Mouse (Mus musculus) lung, postnatal 0 days (tissue): Measurements from ENCODE around the gene Asic3. TPM values are rescaled to one million over a fixed set of nuclear protein-coding genes. Genes with fewer than 3 reads are reported as not detected.

Experiments
- ATAC-seq: fragments of 200-750 bp; cut with Nextera tagmentation; 2 replicates; pipeline ENCODE4 v1.8.0; 2017; ENCODE audit warnings: moderate library complexity
- DNase-seq: peaks from one replicate; pipeline ENCODE4 v3.0.0-alpha.2; 2016; ENCODE audit warnings: low spot score
- H3K27ac ChIP-seq: fragments of 300-500 bp; sonication (generic); 2 replicates; pipeline ENCODE4 v1.5.1; 2014; ENCODE audit warnings: antibody characterized with exemption, mild to moderate bottlenecking, low read length, mixed read lengths
- H3K27me3 ChIP-seq: fragments of 300-500 bp; sonication (generic); replicated peaks from 2 replicates; pipeline ENCODE4 v1.6.1; 2014; ENCODE audit warnings: low read length, mixed read lengths; ENCODE audit not compliant: insufficient read depth
- H3K36me3 ChIP-seq: fragments of 300-500 bp; sonication (generic); 2 replicates; pipeline ENCODE4 v1.6.1; 2014; ENCODE audit warnings: low read length, mixed read lengths; ENCODE audit not compliant: insufficient read depth
- H3K4me1 ChIP-seq: fragments of 300-500 bp; sonication (generic); 2 replicates; pipeline ENCODE4 v1.6.1; 2014; ENCODE audit warnings: antibody characterized with exemption, low read depth, low read length, mixed read lengths; ENCODE audit not compliant: insufficient read depth
- H3K4me2 ChIP-seq: fragments of 300-500 bp; sonication (generic); replicated peaks from 2 replicates; pipeline ENCODE4 v1.6.1; 2014; ENCODE audit warnings: low read depth, mild to moderate bottlenecking, low read length, moderate library complexity, mixed read lengths
- H3K4me3 ChIP-seq: fragments of 300-500 bp; sonication (generic); 2 replicates; pipeline ENCODE4 v1.5.1; 2014; ENCODE audit warnings: low read depth, low read length
- H3K9ac ChIP-seq: fragments of 300-500 bp; sonication (generic); replicated peaks from 2 replicates; pipeline ENCODE4 v1.6.1; 2014; ENCODE audit warnings: low read depth, mild to moderate bottlenecking
- H3K9me3 ChIP-seq: fragments of 300-500 bp; sonication (generic); 2 replicates; pipeline ENCODE4 v1.6.1; 2016; ENCODE audit warnings: low read length, mixed read lengths
- CTCF ChIP-seq: IDR thresholded peaks from 2 replicates; pipeline ENCODE4 v1.5.1; 2016; ENCODE audit warnings: antibody characterized with exemption, mild to moderate bottlenecking
- EP300 ChIP-seq: IDR thresholded peaks from 2 replicates; pipeline ENCODE4 v1.6.1; 2016; ENCODE audit warnings: antibody characterized with exemption, mild to moderate bottlenecking, control low read depth
- WGBS: fragments of 180-500 bp; shearing (Covaris S2); extraction: QIAGEN DNeasy Blood & Tissue Kit; methylation state at CpG from one replicate; pipeline ENCODE4 v1.1.7; 2014; 5-methylcytosine and 5-hydroxymethylcytosine counted together
- polyA plus RNA-seq: library from polyadenylated mRNA; unstranded; fragments of >200 nt; fragmentation: Nextera tagmentation; extraction: Ambion mirVana; gene quantifications from 2 replicates; pipeline ENCODE4 v1.2.1, GENCODE M21; 2015

Gene Asic3
- polyA plus RNA-seq, 1 experiment from 2014 or later = 0.07 TPM

- Histone ChIP-seq H3K36me3 (0 out of 2 replicates have a peak, but pooled peaks cover 7% of the 10 kb centered on the region), H3K27ac (peak within 1 kb of the TSS; percentile 99), H3K4me3 (peak within 1 kb of the TSS; percentile 74), H3K9me3 (no peaks in the 10 kb centered on the region), H3K4me1 (peaks cover 31% of the 10 kb centered on the region), H3K9ac (peak within 1 kb of the TSS; percentile 77), H3K27me3 (no peaks in the 10 kb centered on the region), H3K4me2 (peak within 1 kb of the TSS; percentile 81)
- TF ChIP-seq CTCF (no peak; the same call in 1 of the 2 replicates), EP300 (peak; percentile 83)
- WGBS = 1% methylated on average over 46 of the region's 46 CpGs
- ATAC-seq (peak; percentile 94), DNase-seq (peak; percentile 100)
Observed at GRCm38 (mm10) chr5:24423129-24424003, 10.2 kb downstream of the Asic3 start, which contains the start of the genes Cdk5 and Slc4a2. TSS of gene Cdk5 (minus strand) at chr5:24423530. TSS of gene Slc4a2 (plus strand) at chr5:24423837.

- WGBS = 7% methylated on average over 21 of the region's 21 CpGs
Observed at GRCm38 (mm10) chr5:24424004-24424781, 11.0 kb downstream of the Asic3 start.

DNA sequence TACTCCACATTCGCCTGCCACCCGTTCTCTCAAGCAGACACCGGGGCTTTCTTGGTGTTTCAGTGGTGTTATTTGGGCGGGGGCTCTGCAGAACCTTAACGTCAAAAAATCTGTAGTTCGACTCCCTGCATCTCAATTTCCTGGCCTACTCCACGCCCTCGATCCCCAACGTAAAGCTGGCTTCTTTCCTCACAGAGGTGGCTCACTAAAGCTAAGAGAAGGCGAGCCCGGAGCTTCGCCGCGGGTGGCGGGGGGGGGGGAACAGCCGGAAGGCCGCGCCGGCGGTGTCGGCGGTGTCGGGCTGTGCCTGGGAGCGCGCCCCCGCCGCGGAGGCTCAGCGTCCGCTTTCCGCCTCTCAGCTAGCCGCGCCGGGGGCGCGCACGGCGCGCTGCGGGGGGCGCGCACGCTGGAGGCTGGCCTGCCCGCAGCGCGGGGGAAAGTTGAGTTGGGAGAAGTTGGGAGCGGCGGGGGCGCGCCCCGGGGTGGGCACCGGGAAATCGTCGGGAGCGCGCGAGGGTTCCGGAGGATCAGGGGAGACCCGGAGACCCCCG lies 11.7 kb downstream of the Asic3 start:
- Histone ChIP-seq H3K4me2 (peak overlapping the region; percentile 81), H3K4me3 (peak overlapping the region; percentile 74), H3K9me3 (no peaks in the 10 kb centered on the region), H3K36me3 (peaks cover 9% of the 10 kb centered on the region; the same call in 1 of the 2 replicates), H3K27ac (peak overlapping the region; percentile 99), H3K27me3 (no peaks in the 10 kb centered on the region), H3K9ac (peak overlapping the region; percentile 62), H3K4me1 (peaks cover 31% of the 10 kb centered on the region)
- under 1% methylated on average over 45 of the region's 60 CpGs for WGBS
- TF ChIP-seq EP300 (no peak), CTCF (no peak)
- ATAC-seq (peak; percentile 55), DNase-seq (peak; percentile 95)

More at GRCm38 (mm10) chr5:24424004-24424781, 11.0 kb downstream of the Asic3 start:
- Histone ChIP-seq H3K4me2 (peak overlapping the region; percentile 81), H3K4me3 (peak overlapping the region; percentile 74), H3K9me3 (no peaks in the 10 kb centered on the region), H3K9ac (peak overlapping the region; percentile 77), H3K4me1 (peaks cover 31% of the 10 kb centered on the region), H3K36me3 (0 out of 2 replicates have a peak, but pooled peaks cover 7% of the 10 kb centered on the region), H3K27me3 (no peaks in the 10 kb centered on the region), H3K27ac (peak overlapping the region; percentile 99)
- peak; percentile 59 for DNase-seq
- peak; percentile 28 for ATAC-seq
- TF ChIP-seq CTCF (no peak), EP300 (no peak; the same call in 1 of the 2 replicates)

GRCm38 (mm10) chr5:24425421-24426036 lies 12.3 kb downstream of the Asic3 start:
- H3K4me1 ChIP-seq = peaks cover 31% of the 10 kb centered on the region

GRCm38 (mm10) chr5:24426037-24426432 lies 12.8 kb downstream of the Asic3 start:
- WGBS = 6% methylated on average over 10 of the region's 10 CpGs
- no peak for ATAC-seq

More at GRCm38 (mm10) chr5:24425421-24426036, 12.3 kb downstream of the Asic3 start:
- Histone ChIP-seq H3K36me3 (peaks cover 10% of the 10 kb centered on the region; the same call in 1 of the 2 replicates), H3K9me3 (no peaks in the 10 kb centered on the region), H3K4me3 (peak overlapping the region; percentile 74), H3K4me2 (peak overlapping the region; percentile 81), H3K27ac (peak overlapping the region; percentile 99), H3K9ac (peak overlapping the region; percentile 62), H3K27me3 (no peaks in the 10 kb centered on the region)
- 1% methylated on average over 25 of the region's 30 CpGs for WGBS
- peak; percentile 39 for TF ChIP-seq CTCF
- no peak for TF ChIP-seq EP300
- peak; percentile 2; the same call in 1 of the 2 replicates for ATAC-seq
- DNase-seq = peak; percentile 76

More at GRCm38 (mm10) chr5:24426037-24426432, 12.8 kb downstream of the Asic3 start:
- Histone ChIP-seq H3K27ac (0 out of 2 replicates have a peak overlapping the region, but pooled peaks have one; percentile 99), H3K36me3 (peaks cover 13% of the 10 kb centered on the region; the same call in 1 of the 2 replicates), H3K4me3 (peak overlapping the region; percentile 74), H3K9me3 (no peaks in the 10 kb centered on the region), H3K27me3 (no peaks in the 10 kb centered on the region), H3K4me1 (peaks cover 31% of the 10 kb centered on the region), H3K4me2 (peak overlapping the region; percentile 81), H3K9ac (peak overlapping the region; percentile 62; the same call in 1 of the 2 replicates)
- peak; percentile 26 for DNase-seq
- TF ChIP-seq CTCF = no peak
